Mouse (Mus musculus): ENCODE data around the gene Rbm46. TPM values are rescaled to one million over a fixed set of nuclear protein-coding genes. Genes with fewer than 3 reads are reported as not detected.

Gene Rbm46
- total RNA-seq (2023) = not detected in 2 replicates

GRCm38 (mm10) chr3:82876372-82876739 is at the start of gene Rbm46:
Gene Rbm46, minus strand, starts transcription at chr3:82876483.

GRCm38 (mm10) chr3:82903613-82904205 is 27.4 kb upstream of the Rbm46 start, which contains the start of gene Lrat:
Gene Lrat, minus strand, starts transcription at chr3:82903973.

Other genes starting within 250 kb of the Rbm46 start
- not detected in 2 replicates for gene Lrat, start 27.5 kb upstream of the Rbm46 start, total RNA-seq (2023)
- not detected in 2 replicates for gene Fgg, start 131.2 kb upstream of the Rbm46 start, total RNA-seq (2023)
- not detected in 2 replicates for gene Fga, start 149.6 kb upstream of the Rbm46 start, total RNA-seq (2023)
- not detected in 2 replicates for gene Fgb, start 173.4 kb upstream of the Rbm46 start, total RNA-seq (2023)
- gene Plrg1, start 179.0 kb upstream of the Rbm46 start, total RNA-seq (2023) = 76.6 and 87.8 TPM in 2 replicates